Mouse (Mus musculus) neural tube, embryonic 15.5 days (tissue): ENCODE results near the gene Tmem177. TPM values are rescaled to one million over a fixed set of nuclear protein-coding genes. Genes with fewer than 3 reads are reported as not detected.

Experiments used
- ATAC-seq: fragments of 200-750 bp; cut with Nextera tagmentation; 2 replicates; pipeline ENCODE4 v1.8.0; 2017; ENCODE audit warnings: mild to moderate bottlenecking, moderate TSS enrichment, moderate library complexity; ENCODE audit not compliant: low FRiP score
- H3K27ac ChIP-seq: fragments of 300-500 bp; sonication (generic); replicated peaks from 2 replicates; pipeline ENCODE4 v1.5.1; 2015; ENCODE audit warnings: mild to moderate bottlenecking, inconsistent platforms
- H3K27me3 ChIP-seq: fragments of 300-500 bp; sonication (generic); replicated peaks from 2 replicates; pipeline ENCODE4 v1.6.1; 2015; ENCODE audit warnings: inconsistent platforms
- H3K36me3 ChIP-seq: fragments of 300-500 bp; sonication (generic); 2 replicates; pipeline ENCODE4 v1.6.1; 2015; ENCODE audit warnings: inconsistent platforms
- H3K4me1 ChIP-seq: fragments of 300-500 bp; sonication (generic); 2 replicates; pipeline ENCODE4 v1.6.1; 2015; ENCODE audit warnings: inconsistent platforms
- H3K4me2 ChIP-seq: fragments of 300-500 bp; sonication (generic); 2 replicates; pipeline ENCODE4 v1.6.1; 2015; ENCODE audit warnings: inconsistent platforms, mild to moderate bottlenecking, moderate library complexity
- H3K4me3 ChIP-seq: fragments of 300-500 bp; sonication (generic); replicated peaks from 2 replicates; pipeline ENCODE4 v1.5.1; 2015; ENCODE audit warnings: mild to moderate bottlenecking, inconsistent platforms
- H3K9ac ChIP-seq: fragments of 300-500 bp; sonication (generic); replicated peaks from 2 replicates; pipeline ENCODE4 v1.6.1; 2015; ENCODE audit warnings: mild to moderate bottlenecking, inconsistent platforms
- H3K9me3 ChIP-seq: fragments of 300-500 bp; sonication (generic); replicated peaks from 2 replicates; pipeline ENCODE4 v1.6.1; 2016; ENCODE audit warnings: inconsistent platforms
- WGBS: fragments of 180-500 bp; shearing (Covaris S2); methylation state at CpG from one replicate; pipeline ENCODE4 v1.1.7; 2015; ENCODE audit warnings: mixed read lengths; 5-methylcytosine and 5-hydroxymethylcytosine counted together
- polyA plus RNA-seq: library from polyadenylated mRNA; unstranded; fragments of >200 nt; fragmentation: Nextera tagmentation; extraction: Ambion mirVana; gene quantifications from 2 replicates; pipeline ENCODE4 v1.2.1, GENCODE M21; 2015

Tmem177 gene
- polyA plus RNA-seq, 1 experiment from 2014 or later = 5.9 TPM

DNA sequence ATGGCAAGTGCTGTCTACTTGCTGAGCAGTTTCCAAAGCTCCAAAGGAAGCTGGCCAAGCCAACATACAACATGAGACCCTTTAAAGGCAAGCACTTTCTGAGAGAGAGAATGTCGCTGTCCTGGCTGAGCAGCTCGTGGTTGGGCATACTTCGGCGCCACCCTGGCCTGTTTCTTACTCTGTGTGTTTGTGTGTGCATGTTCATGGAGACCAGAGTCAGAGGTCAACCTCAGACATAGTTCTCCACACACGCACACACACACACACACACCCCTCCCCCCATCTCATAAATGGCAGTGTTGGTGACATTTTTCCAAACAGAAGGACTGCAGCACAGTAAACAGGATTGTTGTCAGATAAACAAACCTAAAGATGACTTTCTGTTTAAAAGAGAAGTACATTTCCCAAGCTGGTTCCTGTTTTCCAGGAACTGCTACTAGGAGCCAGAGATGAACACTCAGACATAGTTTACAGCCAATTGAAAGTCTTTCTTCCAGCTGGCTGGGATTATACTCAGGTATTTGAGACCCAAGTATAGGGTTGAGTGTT, 3.9 kb upstream of the Tmem177 start:
- WGBS = 90% methylated on average over 5 of the region's 5 CpGs
- Histone ChIP-seq H3K4me1 (peaks cover 13% of the 10 kb centered on the region), H3K4me2 (no peak overlapping the region), H3K9me3 (no peaks in the 10 kb centered on the region), H3K36me3 (no peaks in the 10 kb centered on the region), H3K9ac (no peak overlapping the region), H3K27ac (no peak overlapping the region), H3K4me3 (no peak overlapping the region), H3K27me3 (no peaks in the 10 kb centered on the region)
- ATAC-seq = no peak

DNA sequence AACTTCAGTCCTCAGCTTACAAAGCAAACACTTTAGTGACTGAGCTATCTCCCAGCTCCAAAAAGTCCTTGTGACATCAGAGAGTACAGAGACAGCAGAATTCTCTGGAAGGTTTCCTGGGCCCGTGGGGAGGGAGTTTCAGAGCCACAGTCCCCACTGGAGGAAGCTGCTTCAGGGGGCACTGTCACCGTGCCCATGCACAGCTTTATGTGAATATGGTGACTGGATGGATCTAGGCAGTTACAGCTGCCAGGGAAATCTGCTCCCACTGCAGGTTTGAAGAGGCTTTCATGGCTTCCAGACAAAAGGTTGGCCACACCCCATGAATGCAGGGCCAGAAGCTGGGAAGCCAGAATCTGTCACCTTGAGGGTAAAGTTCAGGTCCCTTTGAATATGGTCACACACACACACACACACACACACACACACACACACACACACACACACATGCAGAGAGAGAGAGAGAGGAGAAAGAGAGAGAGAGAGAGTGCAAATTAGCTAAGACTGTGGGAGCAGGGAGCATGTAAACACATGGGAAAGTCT, 5.7 kb downstream of the Tmem177 start:
- no peak overlapping the region for H3K4me3 ChIP-seq
- H3K27me3 ChIP-seq = no peaks in the 10 kb centered on the region
- peaks cover 22% of the 10 kb centered on the region for H3K4me1 ChIP-seq
- no peak for ATAC-seq
- 0 out of 2 replicates have a peak, but pooled peaks cover 3% of the 10 kb centered on the region for H3K36me3 ChIP-seq
- H3K27ac ChIP-seq = no peak overlapping the region
- H3K9me3 ChIP-seq = no peaks in the 10 kb centered on the region
- H3K9ac ChIP-seq = no peak overlapping the region
- WGBS = 51% methylated on average over 2 of the region's 2 CpGs
- H3K4me2 ChIP-seq = no peak overlapping the region

DNA sequence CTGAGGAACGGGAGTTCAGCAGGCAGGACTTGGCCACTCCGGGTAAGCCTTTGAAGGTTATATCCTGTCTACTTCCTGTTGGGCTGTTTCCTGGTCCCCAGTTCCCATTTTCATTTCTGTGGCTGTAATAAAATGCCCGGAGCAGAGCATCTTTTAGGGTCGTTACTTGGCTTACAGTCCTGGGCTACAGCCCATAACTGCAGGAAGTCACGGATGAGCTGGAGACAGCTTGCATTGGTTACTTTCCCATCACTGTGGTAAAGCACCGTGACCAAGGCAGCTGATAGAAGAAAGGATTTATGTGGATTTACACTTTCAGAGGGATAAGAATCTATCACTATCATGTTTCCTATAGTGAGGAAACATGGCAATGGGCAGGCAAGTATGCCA, 9.8 kb downstream of the Tmem177 start:
- Histone ChIP-seq H3K27me3 (no peaks in the 10 kb centered on the region), H3K4me2 (no peak overlapping the region), H3K9me3 (no peaks in the 10 kb centered on the region), H3K4me1 (peaks cover 20% of the 10 kb centered on the region; the same call in 1 of the 2 replicates), H3K4me3 (no peak overlapping the region), H3K27ac (peak overlapping the region; percentile 56), H3K9ac (no peak overlapping the region), H3K36me3 (no peaks in the 10 kb centered on the region)
- WGBS = 30% methylated on average over 6 of the region's 6 CpGs
- peak; percentile 45; the same call in 1 of the 2 replicates for ATAC-seq

DNA sequence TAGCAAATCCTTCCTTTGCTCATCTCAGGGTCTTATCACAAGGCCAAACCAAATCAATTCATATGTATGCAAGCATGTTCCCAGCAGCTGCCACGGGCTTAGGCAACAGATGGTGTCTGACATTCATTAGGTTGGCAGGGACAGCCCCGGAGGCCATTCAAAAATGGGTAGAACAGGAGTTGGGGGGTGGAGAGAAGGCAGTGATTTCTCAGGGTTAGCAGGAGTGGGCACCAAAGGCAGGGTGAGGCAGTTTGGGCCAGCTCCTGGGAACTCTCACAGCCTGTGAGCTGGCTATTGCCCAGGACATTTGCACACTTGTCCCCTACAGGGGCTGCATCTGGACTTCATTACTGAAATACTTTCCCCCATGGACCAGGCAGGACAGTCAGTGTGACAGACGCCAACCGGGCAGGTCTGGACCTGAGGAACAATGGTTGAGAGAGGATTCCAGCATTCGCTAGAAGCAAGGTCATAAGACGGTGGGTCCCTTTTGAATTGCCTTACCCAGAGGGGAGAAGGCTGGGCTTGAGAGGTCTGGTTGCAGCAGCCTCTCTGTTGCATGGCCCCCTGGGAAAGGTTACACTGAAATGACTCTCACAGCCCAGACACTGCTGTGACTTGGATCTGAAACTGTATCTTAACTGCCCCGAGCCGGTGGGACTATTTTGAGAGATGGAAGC, 10.3 kb downstream of the Tmem177 start:
- no peak overlapping the region for H3K9ac ChIP-seq
- no peaks in the 10 kb centered on the region for H3K36me3 ChIP-seq
- no peaks in the 10 kb centered on the region for H3K27me3 ChIP-seq
- H3K27ac ChIP-seq = peak overlapping the region; percentile 56
- no peak overlapping the region for H3K4me2 ChIP-seq
- H3K4me1 ChIP-seq = peaks cover 20% of the 10 kb centered on the region; the same call in 1 of the 2 replicates
- no peak overlapping the region for H3K4me3 ChIP-seq
- peak; percentile 45 for ATAC-seq
- WGBS = 24% methylated on average over 8 of the region's 8 CpGs
- H3K9me3 ChIP-seq = no peaks in the 10 kb centered on the region

DNA sequence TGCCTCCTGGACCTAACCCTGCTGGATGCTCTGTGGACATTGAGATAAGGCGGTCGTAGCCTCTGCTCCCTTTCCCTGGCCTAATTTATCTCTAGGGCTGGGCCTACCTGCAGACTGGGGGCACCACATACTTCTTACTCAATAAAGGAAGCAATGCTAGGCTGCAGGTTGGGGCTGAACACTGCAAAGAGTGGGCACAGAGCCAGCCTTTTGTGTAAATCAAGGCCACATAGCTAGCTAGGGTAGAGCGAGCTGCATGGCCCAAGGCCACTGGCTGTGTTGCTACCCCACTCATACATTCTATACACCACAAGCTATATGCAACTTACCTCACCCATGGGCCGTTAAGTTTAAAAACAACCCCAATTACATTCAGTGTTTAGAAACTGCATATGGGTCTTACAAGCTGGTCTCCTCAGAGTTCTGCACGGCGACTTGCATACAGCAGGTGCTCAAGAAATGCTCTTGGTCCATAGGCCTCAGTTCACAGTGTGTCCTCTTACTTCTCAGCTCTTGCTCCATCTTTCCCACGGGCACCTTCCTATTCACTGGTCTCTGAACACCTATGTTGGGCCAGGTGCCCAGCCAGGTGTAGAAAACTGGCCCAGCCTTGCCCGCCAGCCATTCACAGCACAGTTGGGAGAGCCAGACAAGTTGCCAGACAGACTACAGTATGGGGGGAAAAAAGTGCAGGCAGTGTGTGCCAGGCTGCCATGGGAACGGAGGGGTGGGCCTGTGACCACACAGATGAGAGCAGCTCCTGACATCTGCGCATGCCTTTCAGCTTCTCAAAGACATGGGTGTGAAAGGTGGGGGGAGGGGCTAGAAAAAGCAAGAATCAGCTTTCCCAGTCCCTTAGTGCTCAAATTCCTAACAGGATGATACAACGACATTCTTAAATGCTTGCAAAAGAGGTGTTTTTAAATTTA, 13.5 kb downstream of the Tmem177 start:
- H3K27ac ChIP-seq = peak overlapping the region; percentile 24; the same call in 1 of the 2 replicates
- peak; percentile 82 for ATAC-seq
- no peaks in the 10 kb centered on the region for H3K9me3 ChIP-seq
- peaks cover 26% of the 10 kb centered on the region; the same call in 1 of the 2 replicates for H3K4me1 ChIP-seq
- no peaks in the 10 kb centered on the region for H3K36me3 ChIP-seq
- H3K4me2 ChIP-seq = no peak overlapping the region
- H3K4me3 ChIP-seq = no peak overlapping the region
- H3K27me3 ChIP-seq = no peaks in the 10 kb centered on the region
- H3K9ac ChIP-seq = no peak overlapping the region
- 69% methylated on average over 11 of the region's 11 CpGs for WGBS

DNA sequence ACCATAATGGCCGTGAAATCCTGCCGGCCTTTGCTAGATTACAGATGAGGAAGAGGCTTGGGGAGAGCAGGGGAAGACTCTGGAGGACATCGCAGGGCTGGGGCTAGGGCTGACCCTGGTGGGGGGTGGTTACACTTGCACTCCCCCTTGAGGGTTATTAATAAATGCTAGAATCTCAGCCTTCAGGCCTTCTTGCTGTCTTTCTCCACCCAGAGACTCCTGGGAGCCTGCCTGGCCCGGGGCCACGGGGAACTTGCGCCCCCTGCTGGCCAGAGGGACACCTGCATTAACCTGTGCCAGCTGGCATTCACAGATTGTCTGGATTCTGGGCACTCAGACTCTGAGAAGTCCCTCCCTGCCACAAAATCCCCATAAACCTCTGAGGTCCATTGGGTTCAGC, 18.1 kb downstream of the Tmem177 start:
- H3K36me3 ChIP-seq = no peaks in the 10 kb centered on the region
- H3K9ac ChIP-seq = no peak overlapping the region
- no peak for ATAC-seq
- WGBS = 31% methylated on average over 6 of the region's 6 CpGs
- H3K4me3 ChIP-seq = no peak overlapping the region
- H3K4me2 ChIP-seq = no peak overlapping the region
- no peaks in the 10 kb centered on the region for H3K27me3 ChIP-seq
- H3K9me3 ChIP-seq = no peaks in the 10 kb centered on the region
- H3K4me1 ChIP-seq = 0 out of 2 replicates have a peak, but pooled peaks cover 12% of the 10 kb centered on the region
- H3K27ac ChIP-seq = no peak overlapping the region

DNA sequence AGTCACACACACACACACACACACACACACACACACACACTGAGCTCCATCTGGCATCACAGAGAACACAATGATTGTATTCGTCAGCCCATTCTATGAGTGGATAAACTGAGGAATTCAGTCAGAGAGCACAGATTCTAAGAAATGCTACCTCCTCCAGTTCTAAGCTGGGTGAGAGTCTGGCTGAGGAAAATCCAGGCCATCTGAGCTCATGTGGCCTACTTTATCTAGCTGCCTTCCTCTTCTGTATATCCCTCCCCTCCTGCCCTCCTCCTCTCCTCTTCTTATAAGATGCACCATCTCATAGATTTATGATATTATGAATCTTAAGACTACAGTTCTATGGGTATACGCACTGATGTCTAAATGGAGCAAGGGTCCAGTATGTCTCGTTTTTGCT, 19.4 kb downstream of the Tmem177 start:
- Histone ChIP-seq H3K4me2 (no peak overlapping the region), H3K27me3 (no peaks in the 10 kb centered on the region), H3K27ac (no peak overlapping the region), H3K4me1 (0 out of 2 replicates have a peak, but pooled peaks cover 6% of the 10 kb centered on the region), H3K9me3 (no peaks in the 10 kb centered on the region), H3K36me3 (no peaks in the 10 kb centered on the region), H3K9ac (no peak overlapping the region), H3K4me3 (no peak overlapping the region)
- 87% methylated on average over 3 of the region's 3 CpGs for WGBS
- ATAC-seq = no peak

DNA sequence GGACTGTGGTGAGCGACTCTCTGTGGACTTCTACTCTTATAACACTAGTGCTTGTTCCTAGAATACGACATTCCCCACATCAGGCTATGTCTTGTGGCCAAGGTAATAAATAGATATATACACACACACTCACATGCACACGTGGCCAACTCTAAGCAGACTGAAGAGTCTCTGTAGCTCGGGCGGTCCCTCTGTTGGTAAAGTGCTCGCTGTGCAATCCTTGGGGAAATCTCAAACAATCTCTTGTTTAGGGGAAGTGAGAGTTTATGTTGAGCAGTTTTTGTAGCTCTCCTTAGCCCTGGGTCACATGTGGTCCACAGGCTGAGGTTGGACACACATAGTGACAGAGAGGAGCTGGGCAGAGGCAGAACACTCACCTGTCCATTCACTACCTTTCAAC, 20.1 kb downstream of the Tmem177 start:
- Histone ChIP-seq H3K4me1 (0 out of 2 replicates have a peak, but pooled peaks cover 6% of the 10 kb centered on the region), H3K27ac (no peak overlapping the region), H3K36me3 (no peaks in the 10 kb centered on the region), H3K4me3 (no peak overlapping the region), H3K9ac (no peak overlapping the region), H3K9me3 (no peaks in the 10 kb centered on the region), H3K4me2 (no peak overlapping the region), H3K27me3 (no peaks in the 10 kb centered on the region)
- WGBS = 78% methylated on average over 6 of the region's 6 CpGs
- no peak for ATAC-seq

DNA sequence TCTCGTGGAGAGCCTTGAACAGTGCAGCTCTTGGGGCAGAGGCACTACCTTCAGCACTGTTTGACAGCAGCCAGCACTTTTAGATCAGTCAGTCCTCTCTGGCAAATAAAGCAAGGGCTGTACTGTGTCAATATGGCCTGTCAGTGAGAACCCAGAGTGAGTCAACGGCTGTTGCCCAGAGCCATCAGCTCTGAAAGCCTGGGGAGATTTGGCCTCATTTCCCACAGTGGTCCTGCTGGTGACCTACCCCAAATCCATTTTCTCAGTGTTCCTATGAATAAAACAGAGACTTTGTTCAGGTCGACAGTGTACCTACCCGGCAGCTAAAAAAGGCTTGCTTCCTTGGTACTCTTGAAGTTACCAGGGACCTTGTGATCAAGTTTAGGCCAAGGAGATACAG, 21.1 kb downstream of the Tmem177 start:
- H3K4me3 ChIP-seq = no peak overlapping the region
- no peak for ATAC-seq
- H3K9ac ChIP-seq = no peak overlapping the region
- 0 out of 2 replicates have a peak, but pooled peaks cover 6% of the 10 kb centered on the region for H3K4me1 ChIP-seq
- H3K27me3 ChIP-seq = no peaks in the 10 kb centered on the region
- WGBS = 70% methylated on average over 4 of the region's 4 CpGs
- H3K4me2 ChIP-seq = no peak overlapping the region
- no peaks in the 10 kb centered on the region for H3K36me3 ChIP-seq
- no peaks in the 10 kb centered on the region for H3K9me3 ChIP-seq
- H3K27ac ChIP-seq = no peak overlapping the region

DNA sequence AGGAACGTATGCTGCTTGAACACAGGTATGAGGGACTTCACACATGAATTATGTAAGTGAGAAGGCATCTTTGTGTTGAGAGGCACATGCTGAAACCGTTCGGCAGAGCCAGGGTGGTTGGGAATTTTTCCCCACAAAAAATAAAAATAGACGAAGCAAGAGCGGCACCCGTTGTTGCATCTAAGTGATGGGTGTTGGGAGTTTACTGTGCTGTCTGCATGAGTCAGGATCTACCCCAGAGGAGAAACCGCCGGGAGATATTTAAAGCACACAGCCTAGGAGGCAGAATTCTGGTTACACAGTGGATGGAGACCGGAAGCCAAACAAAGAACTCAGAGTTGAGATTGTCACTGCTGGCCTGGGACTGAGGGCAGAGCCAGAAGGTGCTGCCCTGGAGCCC, 21.9 kb downstream of the Tmem177 start:
- H3K9me3 ChIP-seq = no peaks in the 10 kb centered on the region
- H3K4me1 ChIP-seq = 0 out of 2 replicates have a peak, but pooled peaks cover 6% of the 10 kb centered on the region
- 92% methylated on average over 9 of the region's 9 CpGs for WGBS
- H3K4me2 ChIP-seq = no peak overlapping the region
- H3K9ac ChIP-seq = no peak overlapping the region
- no peaks in the 10 kb centered on the region for H3K27me3 ChIP-seq
- H3K4me3 ChIP-seq = no peak overlapping the region
- H3K36me3 ChIP-seq = no peaks in the 10 kb centered on the region
- no peak for ATAC-seq
- no peak overlapping the region for H3K27ac ChIP-seq

DNA sequence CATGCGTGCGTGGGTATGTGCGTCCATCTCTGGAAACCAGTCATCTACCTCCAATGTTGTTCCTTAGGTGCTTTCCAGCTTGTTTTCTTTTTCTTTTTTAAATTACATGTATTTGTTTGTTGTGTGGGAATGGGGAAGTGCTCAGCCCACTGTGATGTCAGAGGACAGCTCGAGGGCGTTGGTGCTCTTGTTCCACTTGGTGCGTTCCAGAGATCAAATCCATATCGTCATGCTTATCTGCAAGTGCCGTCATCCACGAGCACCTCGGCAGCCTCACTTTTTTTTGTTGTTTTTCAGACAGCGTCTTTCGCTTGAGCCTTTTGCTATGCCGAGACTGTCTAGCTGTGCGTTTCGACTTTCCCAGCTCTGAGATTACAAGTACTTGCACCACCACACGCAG, 23.7 kb downstream of the Tmem177 start:
- ATAC-seq = no peak

More for the DNA sequence above, 23.7 kb downstream of the Tmem177 start:
- 88% methylated on average over 16 of the region's 16 CpGs for WGBS
- H3K9ac ChIP-seq = no peak overlapping the region
- H3K9me3 ChIP-seq = no peaks in the 10 kb centered on the region
- no peaks in the 10 kb centered on the region for H3K4me1 ChIP-seq
- H3K27me3 ChIP-seq = no peaks in the 10 kb centered on the region
- no peak overlapping the region for H3K4me2 ChIP-seq
- H3K36me3 ChIP-seq = no peaks in the 10 kb centered on the region
- H3K27ac ChIP-seq = no peak overlapping the region
- H3K4me3 ChIP-seq = no peak overlapping the region
